Mouse (Mus musculus): ENCODE data around the gene Psmb8.

The Psmb8 gene

DNA sequence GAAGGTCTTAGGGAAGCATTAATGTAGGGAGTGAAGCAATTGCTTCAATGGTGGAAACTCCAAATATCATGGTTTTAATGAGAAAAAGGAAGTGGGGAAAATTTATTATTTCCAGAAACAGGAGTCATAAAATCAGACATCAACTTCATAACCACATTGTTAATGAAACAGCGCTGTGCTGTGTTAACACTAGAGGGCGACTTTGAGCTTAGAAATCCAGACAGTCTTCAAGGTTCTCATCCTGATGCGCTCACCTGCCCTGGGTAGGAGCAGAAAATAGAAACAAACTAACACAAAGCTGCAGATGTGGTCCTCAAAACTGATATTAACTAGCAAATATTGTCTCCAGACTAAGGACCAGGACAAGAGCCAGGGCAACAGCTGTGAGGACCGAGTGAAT lies 52.4 kb downstream of the Psmb8 start:
- peak; percentile 25 for DNase-seq (ENCODE audit: low spot score)
